Mouse (Mus musculus) lung, postnatal 36 days (tissue): ENCODE measurements around the gene Olfr1418.
A peak's percentile ranks its signal among the peaks of the same experiment; 100 is the strongest.

Experiments used
- DNase-seq: peaks from one replicate; pipeline ENCODE4 v3.0.0; 2022; ENCODE audit warnings: mixed read lengths

Olfr1418 gene

GRCm38 (mm10) chr19:11810003-11810758 is 50.7 kb downstream of the Olfr1418 start:
- peak; percentile 21 for DNase-seq

GRCm38 (mm10) chr19:11808452-11808851 is 52.4 kb downstream of the Olfr1418 start:
- DNase-seq, result no peak

- no peak for DNase-seq
Measured at GRCm38 (mm10) chr19:11807822-11808221, 53.0 kb downstream of the Olfr1418 start.

- DNase-seq, result peak; percentile 47
Measured at GRCm38 (mm10) chr19:11807251-11807650, 53.6 kb downstream of the Olfr1418 start.

- peak; percentile 79 for DNase-seq
Measured at GRCm38 (mm10) chr19:11804423-11804822, 56.4 kb downstream of the Olfr1418 start.
